Mouse (Mus musculus) small intestine, adult 2 months (tissue): ENCODE measurements around the gene Fam129a.

ENCODE experiments used
- CTCF ChIP-seq: fragments of 200-500 bp; IDR thresholded peaks from 2 replicates; pipeline ENCODE4 v1.5.1; 2012; ENCODE audit warnings: low read depth, mild to moderate bottlenecking, control low read depth, inconsistent platforms, low read length, moderate library complexity, mixed read lengths; ENCODE audit not compliant: insufficient replicate concordance, insufficient read length; ENCODE audit errors: extremely low read depth
- POLR2A ChIP-seq: fragments of 200-500 bp; IDR thresholded peaks from 2 replicates; pipeline ENCODE4 v1.6.1; 2012; ENCODE audit warnings: low read depth, mild to moderate bottlenecking, control low read depth, inconsistent platforms, low read length, moderate library complexity

- TF ChIP-seq CTCF (no peak), POLR2A (no peak)
Observed at GRCm38 (mm10) chr1:151690061-151690460, 119.1 kb downstream of the Fam129a start.
